Mouse (Mus musculus) urinary bladder, postnatal 36 days (tissue): ENCODE results near the gene Nrip1.

Experiments used
- DNase-seq, 2 experiments: peaks; one replicate each; pipeline ENCODE4 v3.0.0; 2022; ENCODE audit warnings: low spot score in 2 of 2, mixed read lengths in 1 of 2

Nrip1 gene

DNA sequence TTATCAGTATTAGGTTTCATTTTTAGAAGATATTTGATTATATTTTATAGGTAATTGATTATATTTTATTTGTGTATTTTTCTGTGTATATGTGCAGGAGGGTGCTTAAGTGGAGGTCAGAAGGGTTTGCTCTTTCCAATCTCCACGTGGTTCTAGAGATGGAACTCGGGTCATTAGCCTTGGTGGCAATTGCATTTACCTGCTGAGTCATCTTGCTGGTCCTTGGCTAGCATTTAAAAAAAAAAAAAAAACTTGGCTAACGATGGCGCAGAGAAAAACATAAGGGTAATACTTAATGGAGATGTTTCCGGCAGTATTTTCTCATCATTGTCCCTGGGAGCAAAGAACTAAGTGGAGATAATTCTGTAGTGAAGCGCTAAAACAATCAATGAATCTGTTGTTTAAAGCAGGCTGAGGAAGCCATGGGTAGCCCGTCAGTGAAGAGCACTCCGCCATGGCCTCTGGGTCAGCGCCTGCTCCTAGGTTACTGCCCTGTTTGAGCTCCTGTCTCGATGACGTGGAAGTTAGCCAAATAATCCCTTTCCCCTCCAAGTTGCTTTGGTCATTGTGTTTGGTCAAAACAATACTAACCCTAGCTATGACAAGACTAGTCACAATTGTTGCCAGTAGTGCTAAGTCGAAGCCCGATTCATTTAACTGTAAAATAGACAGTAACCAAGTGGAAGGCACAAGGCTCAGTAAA is 25.8 kb downstream of the Nrip1 start:
- no peak for DNase-seq

GRCm38 (mm10) chr16:76346371-76346770 is 27.3 kb downstream of the Nrip1 start:
- no peak for DNase-seq

GRCm38 (mm10) chr16:76344761-76345368 is 28.8 kb downstream of the Nrip1 start:
- DNase-seq = no peak

DNA sequence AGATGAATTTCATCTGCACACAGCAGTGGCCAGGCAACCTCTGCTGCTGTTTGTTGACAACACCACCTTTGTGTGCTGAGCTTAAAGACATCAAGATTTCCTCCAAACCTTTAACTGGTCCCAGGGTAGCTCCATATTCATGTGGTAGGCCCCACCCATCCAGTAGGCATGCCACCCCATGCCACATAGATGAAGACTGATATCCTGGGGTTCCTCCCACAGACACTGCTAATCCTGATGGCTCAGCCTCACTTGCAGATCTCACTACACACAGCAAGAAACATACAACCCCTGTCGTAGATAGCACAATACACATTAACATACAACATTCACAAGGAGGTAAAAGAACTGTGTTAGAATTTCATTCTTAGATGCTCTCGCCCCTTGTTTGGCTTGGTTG is 29.6 kb downstream of the Nrip1 start:
- no peak for DNase-seq

DNA sequence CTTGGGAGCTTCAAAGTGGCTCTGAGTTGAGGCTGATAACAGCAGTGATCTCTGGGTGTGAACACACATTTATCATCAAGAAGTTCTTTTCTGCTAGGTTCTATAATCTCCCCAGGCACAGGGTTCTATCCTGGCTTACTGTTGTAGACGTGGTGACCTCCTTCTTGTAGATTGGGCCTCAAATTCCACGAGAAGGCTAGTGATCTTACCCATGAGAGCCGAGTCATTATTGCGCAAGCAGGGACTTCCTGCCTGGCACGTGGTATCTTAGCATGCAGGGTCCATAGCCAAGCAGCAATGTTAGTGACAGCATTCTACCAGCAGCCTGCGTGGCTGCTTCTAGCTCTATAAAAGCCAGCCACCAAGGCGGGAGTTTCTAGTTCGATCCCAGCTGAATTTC is 32.0 kb downstream of the Nrip1 start:
- DNase-seq = peak in 1 of 2 experiments; percentile 62

DNA sequence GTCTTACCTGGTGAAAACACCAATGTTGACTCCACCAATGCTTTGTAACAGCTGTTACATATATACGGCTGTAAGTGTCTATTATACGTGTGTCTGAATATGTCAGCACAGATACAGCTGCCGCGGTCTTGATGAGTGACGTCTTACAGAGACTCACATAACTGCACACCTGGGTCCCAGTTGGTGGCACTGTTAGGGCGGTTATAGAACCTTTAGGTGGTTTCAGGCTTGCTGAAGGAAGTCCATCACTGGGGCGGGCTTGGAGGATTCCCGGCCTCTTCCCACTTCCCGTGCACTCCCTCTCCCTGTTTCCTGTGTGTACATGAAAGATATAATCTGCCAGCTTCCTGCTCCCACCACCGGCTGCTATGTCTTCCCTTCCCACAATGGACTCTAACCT is 34.4 kb downstream of the Nrip1 start:
- DNase-seq = no peak

GRCm38 (mm10) chr16:76337351-76337750 is 36.3 kb downstream of the Nrip1 start:
- DNase-seq = no peak

- no peak for DNase-seq
Measured at GRCm38 (mm10) chr16:76336932-76337331, 36.7 kb downstream of the Nrip1 start.

GRCm38 (mm10) chr16:76335913-76336312 is 37.7 kb downstream of the Nrip1 start:
- no peak for DNase-seq

DNA sequence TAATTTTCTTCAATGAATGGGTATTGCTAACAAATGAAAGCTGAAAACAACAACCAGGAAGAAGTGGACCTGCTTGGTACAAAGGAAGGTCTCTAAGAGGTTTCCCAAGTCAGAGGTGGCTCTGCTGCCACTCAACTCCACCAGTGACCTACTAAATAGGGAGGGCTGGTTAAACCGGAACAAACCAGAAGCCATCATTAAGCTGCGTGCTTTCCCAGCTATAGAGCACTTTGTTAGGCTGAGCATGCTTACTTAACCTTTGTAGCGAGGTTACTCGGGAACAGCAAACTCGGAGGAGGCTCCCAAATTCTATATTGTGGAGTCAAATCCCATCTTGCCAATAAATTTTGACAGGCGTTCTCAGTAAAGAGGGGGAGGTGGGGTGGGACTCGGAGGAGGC is 41.5 kb downstream of the Nrip1 start:
- DNase-seq = no peak

DNA sequence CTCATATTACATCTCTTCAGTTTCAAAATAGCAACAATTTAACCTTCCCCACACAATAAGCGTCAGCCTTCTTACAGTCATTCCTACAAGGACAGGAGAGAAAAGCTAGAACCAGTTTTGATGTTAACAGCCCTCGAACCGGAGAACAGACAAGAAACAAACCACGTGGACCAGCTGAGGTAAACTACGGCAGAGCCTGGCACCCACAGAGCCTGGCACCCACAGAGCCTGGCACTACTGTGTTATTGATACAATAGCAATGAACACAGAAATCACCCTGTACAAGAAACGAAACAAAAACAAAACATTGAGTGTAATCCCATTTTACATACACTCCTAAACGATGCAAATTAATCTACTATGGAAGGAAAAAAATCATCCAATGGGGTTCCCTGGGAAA is 42.4 kb downstream of the Nrip1 start:
- DNase-seq = no peak

GRCm38 (mm10) chr16:76325315-76325710 is 48.3 kb downstream of the Nrip1 start:
- DNase-seq = no peak

DNA sequence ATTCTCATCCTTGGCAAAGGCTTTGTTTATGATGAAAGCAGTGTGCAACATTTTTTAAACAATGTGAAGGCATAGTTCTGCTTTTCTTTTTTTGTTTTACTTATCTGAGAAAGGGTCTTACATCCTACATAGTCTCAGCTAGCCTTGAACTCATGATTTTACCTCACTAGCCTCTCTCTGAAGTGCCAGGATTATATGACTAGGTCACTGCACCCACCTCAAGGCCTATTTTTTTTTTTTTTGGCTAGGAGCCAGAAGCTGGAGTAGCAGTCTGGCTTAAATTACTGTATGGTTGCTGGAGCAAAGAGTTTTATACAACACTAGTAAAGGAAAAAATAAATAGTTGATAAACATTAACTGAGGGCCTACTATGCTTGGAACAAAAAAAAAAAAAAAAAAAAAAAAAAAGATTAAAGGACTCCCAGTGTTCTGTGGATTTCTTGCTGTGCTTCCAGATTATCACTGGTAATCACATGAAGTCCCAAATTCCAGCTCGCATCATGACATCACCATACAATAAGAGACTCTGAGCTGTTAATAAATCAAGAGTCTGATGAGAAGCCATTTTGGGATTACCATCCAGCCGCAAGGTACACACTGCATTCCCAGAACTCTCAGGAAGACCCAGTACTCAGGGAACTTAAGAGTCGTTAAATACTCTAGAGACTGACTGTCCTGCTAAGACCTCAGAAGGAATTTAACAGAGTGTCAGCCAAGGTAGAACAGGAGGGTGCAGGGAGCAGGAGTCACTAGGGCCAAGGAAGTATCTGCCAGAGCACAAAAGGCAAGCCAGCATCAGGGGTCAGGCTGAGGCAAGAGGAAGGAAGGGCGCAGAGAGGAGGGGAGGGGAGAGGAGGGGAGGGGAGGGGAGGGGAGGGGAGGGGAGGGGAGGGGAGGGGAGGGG is 49.0 kb downstream of the Nrip1 start:
- no peak for DNase-seq

- no peak for DNase-seq
Measured at GRCm38 (mm10) chr16:76323594-76324307, 49.9 kb downstream of the Nrip1 start.

DNA sequence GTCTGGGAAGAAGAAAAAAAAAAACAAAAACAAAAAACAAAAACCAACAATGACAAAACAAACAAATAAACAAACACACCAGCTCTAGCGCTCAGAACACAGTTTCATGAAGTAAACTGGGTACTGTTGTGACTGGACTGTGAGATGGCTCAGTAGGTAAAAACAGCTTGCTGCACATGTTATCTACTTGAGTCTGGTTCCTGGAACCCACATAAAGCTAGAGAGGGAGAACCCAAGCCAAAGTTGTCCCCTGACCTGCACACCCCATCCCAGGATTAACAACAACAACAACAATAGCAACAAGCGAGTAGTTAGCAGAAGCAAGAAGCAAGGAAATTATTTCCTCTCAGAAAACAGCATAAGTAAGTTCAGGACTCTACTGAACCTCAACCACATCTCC is 50.5 kb downstream of the Nrip1 start:
- no peak for DNase-seq

GRCm38 (mm10) chr16:76321527-76322165 is 52.0 kb downstream of the Nrip1 start:
- DNase-seq = no peak

- DNase-seq = no peak
Measured at GRCm38 (mm10) chr16:76320118-76320473, 53.5 kb downstream of the Nrip1 start.

- no peak for DNase-seq
Measured at GRCm38 (mm10) chr16:76319364-76320117, 54.1 kb downstream of the Nrip1 start.

- no peak for DNase-seq
Measured at GRCm38 (mm10) chr16:76318331-76318922, 55.2 kb downstream of the Nrip1 start.
